Mouse (Mus musculus) lung, adult 2 months (tissue): ENCODE measurements around the gene Nmt1.

Experiments
- CTCF ChIP-seq: fragments of 200-500 bp; IDR thresholded peaks from 2 replicates; pipeline ENCODE4 v1.5.1; 2011; ENCODE audit warnings: mild to moderate bottlenecking, low read length, control low read depth; ENCODE audit not compliant: insufficient read depth
- POLR2A ChIP-seq: fragments of 200-500 bp; IDR thresholded peaks from 2 replicates; pipeline ENCODE4 v1.6.1; 2011; ENCODE audit warnings: low read depth, mild to moderate bottlenecking, control low read depth, low read length, borderline replicate concordance; ENCODE audit errors: extremely low read depth

- TF ChIP-seq CTCF (no peak), POLR2A (no peak)
These were observed 317 bp upstream of the Nmt1 start for GRCm38 (mm10) chr11:103027570-103028175.
